Mouse (Mus musculus) intestine, embryonic 14.5 days (tissue): ENCODE data around the gene Dyrk1b. TPM values are rescaled to one million over a fixed set of nuclear protein-coding genes. Genes with fewer than 3 reads are reported as not detected.

Source experiments
- ATAC-seq: fragments of 200-750 bp; cut with Nextera tagmentation; replicated peaks from 2 replicates; pipeline ENCODE4 v1.8.0; 2017; ENCODE audit warnings: low read depth, moderate number of reproducible peaks, moderate TSS enrichment, moderate library complexity; ENCODE audit not compliant: low FRiP score, low TSS enrichment
- DNase-seq: peaks from one replicate; pipeline ENCODE4 v3.0.0-alpha.2; 2018; ENCODE audit warnings: low spot score
- H3K27ac ChIP-seq: fragments of 300-500 bp; sonication (generic); 2 replicates; pipeline ENCODE4 v1.5.1; 2014; ENCODE audit warnings: low read depth, mild to moderate bottlenecking, control low read depth
- H3K27me3 ChIP-seq: fragments of 300-500 bp; sonication (generic); replicated peaks from 2 replicates; pipeline ENCODE4 v1.6.1; 2014; ENCODE audit warnings: low read length, control low read depth; ENCODE audit not compliant: control insufficient read depth, insufficient read depth
- H3K36me3 ChIP-seq: fragments of 300-500 bp; sonication (generic); 2 replicates; pipeline ENCODE4 v1.6.1; 2014; ENCODE audit warnings: low read length, control low read depth; ENCODE audit not compliant: control insufficient read depth, insufficient read depth
- H3K4me1 ChIP-seq: fragments of 300-500 bp; sonication (generic); replicated peaks from 2 replicates; pipeline ENCODE4 v1.6.1; 2014; ENCODE audit warnings: low read length, control low read depth, mixed read lengths; ENCODE audit not compliant: control insufficient read depth, insufficient read depth
- H3K4me2 ChIP-seq: fragments of 300-500 bp; sonication (generic); 2 replicates; pipeline ENCODE4 v1.6.1; 2014; ENCODE audit warnings: low read length
- H3K4me3 ChIP-seq: fragments of 300-500 bp; sonication (generic); 2 replicates; pipeline ENCODE4 v1.5.1; 2014; ENCODE audit warnings: low read depth, low read length, control low read depth, mixed read lengths
- H3K9ac ChIP-seq: fragments of 300-500 bp; sonication (generic); 2 replicates; pipeline ENCODE4 v1.6.1; 2014; ENCODE audit warnings: mild to moderate bottlenecking, low read length
- H3K9me3 ChIP-seq: fragments of 300-500 bp; sonication (generic); 2 replicates; pipeline ENCODE4 v1.6.1; 2016; ENCODE audit warnings: low read length, control low read depth; ENCODE audit not compliant: control insufficient read depth
- WGBS: fragments of 180-500 bp; shearing (Covaris S2); extraction: QIAGEN DNeasy Blood & Tissue Kit; methylation state at CpG from one replicate; pipeline ENCODE4 v1.1.7; 2014; 5-methylcytosine and 5-hydroxymethylcytosine counted together
- polyA plus RNA-seq: library from polyadenylated mRNA; unstranded; fragments of >200 nt; fragmentation: Nextera tagmentation; extraction: Ambion mirVana; gene quantifications from 2 replicates; pipeline ENCODE4 v1.2.1, GENCODE M21; 2014

Gene Dyrk1b
- polyA plus RNA-seq, 1 experiment from 2014 or later, result 10.0 TPM

- Histone ChIP-seq H3K4me3 (no peak overlapping the region), H3K27me3 (no peaks in the 10 kb centered on the region), H3K27ac (no peak overlapping the region), H3K9me3 (no peaks in the 10 kb centered on the region), H3K36me3 (no peaks in the 10 kb centered on the region), H3K9ac (no peak overlapping the region), H3K4me1 (peaks cover 8% of the 10 kb centered on the region), H3K4me2 (no peak overlapping the region)
- ATAC-seq, result no peak
- no peak for DNase-seq
- 77% methylated on average over 6 of the region's 6 CpGs for WGBS
Measured at GRCm38 (mm10) chr7:28165406-28165805, 13.9 kb upstream of the Dyrk1b start.

- Histone ChIP-seq H3K27me3 (no peaks in the 10 kb centered on the region), H3K27ac (peak overlapping the region; percentile 89), H3K9me3 (no peaks in the 10 kb centered on the region), H3K36me3 (no peaks in the 10 kb centered on the region), H3K4me2 (peak overlapping the region; percentile 93), H3K4me3 (peak overlapping the region; percentile 86), H3K9ac (peak overlapping the region; percentile 75), H3K4me1 (peaks cover 19% of the 10 kb centered on the region)
- DNase-seq (peak; percentile 83), ATAC-seq (no peak)
- 11% methylated on average over 9 of the region's 9 CpGs for WGBS
Measured at GRCm38 (mm10) chr7:28168320-28169115, 10.8 kb upstream of the Dyrk1b start.

GRCm38 (mm10) chr7:28169489-28170422 lies 9.5 kb upstream of the Dyrk1b start, which contains the start of gene Fbl:
Fbl (plus strand) TSS chr7:28169710.
- H3K27me3 ChIP-seq, result no peaks in the 10 kb centered on the region
- H3K4me2 ChIP-seq, result peak within 1 kb of the TSS; percentile 93
- H3K4me1 ChIP-seq, result peaks cover 19% of the 10 kb centered on the region
- peak within 1 kb of the TSS; percentile 86 for H3K4me3 ChIP-seq
- peaks cover under 1% of the 10 kb centered on the region; the same call in 1 of the 2 replicates for H3K36me3 ChIP-seq
- peak; percentile 92 for ATAC-seq
- DNase-seq, result peak; percentile 94
- H3K9me3 ChIP-seq, result no peaks in the 10 kb centered on the region
- under 1% methylated on average over 80 of the region's 80 CpGs for WGBS
- peak within 1 kb of the TSS; percentile 89 for H3K27ac ChIP-seq
- H3K9ac ChIP-seq, result peak within 1 kb of the TSS; percentile 75

GRCm38 (mm10) chr7:28175358-28175757 lies 3.9 kb upstream of the Dyrk1b start:
- WGBS, result 91% methylated on average over 4 of the region's 4 CpGs
- DNase-seq (no peak), ATAC-seq (no peak)
- Histone ChIP-seq H3K36me3 (peaks cover 41% of the 10 kb centered on the region), H3K4me2 (no peak overlapping the region), H3K9ac (no peak overlapping the region), H3K27me3 (no peaks in the 10 kb centered on the region), H3K4me3 (no peak overlapping the region), H3K4me1 (peaks cover 13% of the 10 kb centered on the region), H3K27ac (no peak overlapping the region), H3K9me3 (no peaks in the 10 kb centered on the region)

GRCm38 (mm10) chr7:28179741-28180377 lies 590 bp downstream of the Dyrk1b start:
- no peaks in the 10 kb centered on the region for H3K27me3 ChIP-seq
- H3K4me2 ChIP-seq, result peak overlapping the region; percentile 83
- H3K27ac ChIP-seq, result peak overlapping the region; percentile 94
- ATAC-seq (peak; percentile 95), DNase-seq (no peak)
- WGBS, result under 1% methylated on average over 45 of the region's 56 CpGs
- H3K9ac ChIP-seq, result peak overlapping the region; percentile 92
- H3K4me1 ChIP-seq, result peaks cover 10% of the 10 kb centered on the region
- H3K4me3 ChIP-seq, result peak overlapping the region; percentile 99
- H3K9me3 ChIP-seq, result no peaks in the 10 kb centered on the region
- peaks cover 77% of the 10 kb centered on the region for H3K36me3 ChIP-seq

- H3K4me1 ChIP-seq, result peaks cover 10% of the 10 kb centered on the region
- H3K27ac ChIP-seq, result no peak overlapping the region
- H3K27me3 ChIP-seq, result no peaks in the 10 kb centered on the region
- peak overlapping the region; percentile 92 for H3K9ac ChIP-seq
- 82% methylated on average over 5 of the region's 5 CpGs for whole genome bisulfite sequencing
- DNase-seq (no peak), ATAC-seq (no peak)
- H3K36me3 ChIP-seq, result peaks cover 77% of the 10 kb centered on the region
- H3K4me3 ChIP-seq, result peak overlapping the region; percentile 99
- H3K9me3 ChIP-seq, result no peaks in the 10 kb centered on the region
- H3K4me2 ChIP-seq, result peak overlapping the region; percentile 83
Measured at GRCm38 (mm10) chr7:28180890-28181289, 1.6 kb downstream of the Dyrk1b start.

GRCm38 (mm10) chr7:28181376-28181775 lies 2.1 kb downstream of the Dyrk1b start:
- H3K9me3 ChIP-seq, result no peaks in the 10 kb centered on the region
- peaks cover 10% of the 10 kb centered on the region for H3K4me1 ChIP-seq
- H3K4me3 ChIP-seq, result no peak overlapping the region
- H3K4me2 ChIP-seq, result peak overlapping the region; percentile 83; the same call in 1 of the 2 replicates
- DNase-seq (no peak), ATAC-seq (no peak)
- no peaks in the 10 kb centered on the region for H3K27me3 ChIP-seq
- 94% methylated on average over 12 of the region's 12 CpGs for WGBS
- no peak overlapping the region for H3K27ac ChIP-seq
- H3K36me3 ChIP-seq, result peaks cover 77% of the 10 kb centered on the region
- no peak overlapping the region for H3K9ac ChIP-seq

GRCm38 (mm10) chr7:28182320-28182719 lies 3.1 kb downstream of the Dyrk1b start:
- DNase-seq, result no peak
- Histone ChIP-seq H3K4me1 (peaks cover 10% of the 10 kb centered on the region), H3K9me3 (no peaks in the 10 kb centered on the region), H3K4me3 (no peak overlapping the region), H3K27me3 (no peaks in the 10 kb centered on the region), H3K36me3 (peaks cover 77% of the 10 kb centered on the region), H3K9ac (no peak overlapping the region), H3K27ac (no peak overlapping the region), H3K4me2 (no peak overlapping the region)
- ATAC-seq, result no peak
- 98% methylated on average over 22 of the region's 22 CpGs for WGBS
